Mouse (Mus musculus) CD4-positive, CD25-positive, alpha-beta regulatory T cell, adult 9 weeks (primary cell): ENCODE results near the gene AC129217.1. TPM values are rescaled to one million over a fixed set of nuclear protein-coding genes. Genes with fewer than 3 reads are reported as not detected.

Experiments used
- polyA plus RNA-seq: library from polyadenylated mRNA; unstranded; fragments of 100-300 nt; shearing (Covaris generic); gene quantifications from one replicate; pipeline ENCODE4 v1.2.1, GENCODE M21; 2017

The AC129217.1 gene
- polyA plus RNA-seq, 1 experiment from 2014 or later, result not detected

Other genes starting within 250 kb of the AC129217.1 start
- not detected for gene Slc22a8, start 238.5 kb upstream of the AC129217.1 start, polyA plus RNA-seq
- not detected for gene Slc22a6, start 211.7 kb upstream of the AC129217.1 start, polyA plus RNA-seq
- not detected for gene Chrm1, start 166.0 kb upstream of the AC129217.1 start, polyA plus RNA-seq
- 89.7 TPM for gene Slc3a2, start 106.4 kb upstream of the AC129217.1 start, polyA plus RNA-seq
- gene Wdr74, start 93.9 kb upstream of the AC129217.1 start, polyA plus RNA-seq, result 107 TPM
- 1.3 TPM for gene 1700092M07Rik, start 89.1 kb upstream of the AC129217.1 start, polyA plus RNA-seq
- gene Stx5a, start 88.4 kb upstream of the AC129217.1 start, polyA plus RNA-seq, result 183 TPM
- gene Nxf1, start 72.7 kb upstream of the AC129217.1 start, polyA plus RNA-seq, result 267 TPM
- gene Tmem223, start 58.8 kb upstream of the AC129217.1 start, polyA plus RNA-seq, result 114 TPM
- gene Tmem179b, start 55.3 kb upstream of the AC129217.1 start, polyA plus RNA-seq, result 189 TPM
- gene Taf6l, start 43.4 kb upstream of the AC129217.1 start, polyA plus RNA-seq, result 4.1 TPM
- 194 TPM for gene Polr2g, start 31.2 kb upstream of the AC129217.1 start, polyA plus RNA-seq
- gene Zbtb3, start 27.2 kb upstream of the AC129217.1 start, polyA plus RNA-seq, result 4.8 TPM
- 52.7 TPM for gene Ttc9c, start 10.4 kb upstream of the AC129217.1 start, polyA plus RNA-seq
- 5.2 TPM for gene Hnrnpul2, start 9.8 kb upstream of the AC129217.1 start, polyA plus RNA-seq
- 120 TPM for gene Bscl2, start 7.7 kb downstream of the AC129217.1 start, polyA plus RNA-seq
- 0.36 TPM for gene Gng3, start 9.4 kb downstream of the AC129217.1 start, polyA plus RNA-seq
- gene Lrrn4cl, start 21.0 kb downstream of the AC129217.1 start, polyA plus RNA-seq, result 0.11 TPM
- 163 TPM for gene Ubxn1, start 41.7 kb downstream of the AC129217.1 start, polyA plus RNA-seq
- gene Uqcc3, start 51.1 kb downstream of the AC129217.1 start, polyA plus RNA-seq, result 103 TPM
- gene Lbhd1, start 54.0 kb downstream of the AC129217.1 start, polyA plus RNA-seq, result 88.4 TPM
- not detected for gene Gm49403, start 54.2 kb downstream of the AC129217.1 start, polyA plus RNA-seq
- 66.5 TPM for gene 1810009A15Rik, start 59.1 kb downstream of the AC129217.1 start, polyA plus RNA-seq
- not detected for gene Gm49416, start 59.2 kb downstream of the AC129217.1 start, polyA plus RNA-seq
- gene Ints5, start 63.2 kb downstream of the AC129217.1 start, polyA plus RNA-seq, result 38.9 TPM
- gene Ganab, start 68.3 kb downstream of the AC129217.1 start, polyA plus RNA-seq, result 138 TPM
- 27.6 TPM for gene B3gat3, start 90.6 kb downstream of the AC129217.1 start, polyA plus RNA-seq
- gene Rom1, start 99.6 kb downstream of the AC129217.1 start, polyA plus RNA-seq, result 10.9 TPM
- 59.8 TPM for gene Eml3, start 99.8 kb downstream of the AC129217.1 start, polyA plus RNA-seq
- gene Mta2, start 112.1 kb downstream of the AC129217.1 start, polyA plus RNA-seq, result 130 TPM
- gene Tut1, start 124.1 kb downstream of the AC129217.1 start, polyA plus RNA-seq, result 49.0 TPM
- 342 TPM for gene Eef1g, start 137.3 kb downstream of the AC129217.1 start, polyA plus RNA-seq
- gene Ahnak, start 159.5 kb downstream of the AC129217.1 start, polyA plus RNA-seq, result 81.5 TPM